Mouse (Mus musculus) ovary, postnatal 10 days (tissue): Measurements from ENCODE around the gene Olfr986.
A peak's percentile ranks its signal among the peaks of the same experiment; 100 is the strongest.
"Not testable (repeated sequence)": the region's sequence is repeated elsewhere in the genome, so short reads cannot be mapped to it uniquely, and the experiment has no call there.

Source experiments
- DNase-seq: peaks from one replicate; pipeline ENCODE4 v3.0.0; 2022; ENCODE audit warnings: low spot score

Olfr986 gene

GRCm38 (mm10) chr9:40180620-40181019 is at the start of gene Olfr986:
TSS of gene Olfr986 (plus strand) at chr9:40180920.
- no peak for DNase-seq

GRCm38 (mm10) chr9:40136987-40137688 is 43.6 kb upstream of the Olfr986 start:
- DNase-seq: no peak

DNA sequence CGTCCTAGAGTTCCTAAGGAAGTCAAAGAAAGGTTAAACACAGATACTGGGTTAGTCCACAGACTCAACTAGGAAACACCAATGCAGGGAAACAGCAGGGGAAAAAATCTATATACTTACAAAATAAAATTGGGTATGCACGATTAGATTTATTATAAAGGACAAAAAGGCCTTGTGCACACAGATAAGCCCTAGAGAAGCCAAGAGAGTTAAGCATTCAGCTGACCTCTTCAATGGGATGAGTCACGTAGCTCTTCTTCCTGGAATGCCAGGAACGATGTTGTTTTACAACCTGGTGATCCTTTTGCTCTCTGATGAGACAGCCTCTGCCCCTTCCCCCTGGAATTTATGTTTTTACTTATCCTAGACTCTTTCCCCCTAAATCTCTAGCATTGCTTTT is 41.2 kb upstream of the Olfr986 start:
- no peak for DNase-seq

DNA sequence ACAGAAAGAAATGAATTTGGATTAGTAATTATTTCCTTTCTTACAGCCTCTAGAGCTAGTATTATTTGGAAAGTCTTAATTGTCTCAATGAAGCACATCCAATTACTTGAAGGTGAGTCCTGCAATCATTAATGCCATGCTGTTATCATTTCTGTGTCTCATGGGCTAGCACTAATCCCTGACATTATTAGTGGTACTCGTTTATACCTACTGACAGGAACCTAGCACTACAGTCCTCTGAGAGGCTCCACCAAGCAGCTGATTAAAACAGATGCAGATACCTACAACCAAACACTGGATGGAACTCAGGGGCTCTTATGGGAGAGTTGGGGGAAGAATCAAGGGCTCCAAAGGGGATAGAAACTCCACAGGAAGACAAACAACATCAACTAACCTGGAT is 39.2 kb upstream of the Olfr986 start:
- no peak for DNase-seq

DNA sequence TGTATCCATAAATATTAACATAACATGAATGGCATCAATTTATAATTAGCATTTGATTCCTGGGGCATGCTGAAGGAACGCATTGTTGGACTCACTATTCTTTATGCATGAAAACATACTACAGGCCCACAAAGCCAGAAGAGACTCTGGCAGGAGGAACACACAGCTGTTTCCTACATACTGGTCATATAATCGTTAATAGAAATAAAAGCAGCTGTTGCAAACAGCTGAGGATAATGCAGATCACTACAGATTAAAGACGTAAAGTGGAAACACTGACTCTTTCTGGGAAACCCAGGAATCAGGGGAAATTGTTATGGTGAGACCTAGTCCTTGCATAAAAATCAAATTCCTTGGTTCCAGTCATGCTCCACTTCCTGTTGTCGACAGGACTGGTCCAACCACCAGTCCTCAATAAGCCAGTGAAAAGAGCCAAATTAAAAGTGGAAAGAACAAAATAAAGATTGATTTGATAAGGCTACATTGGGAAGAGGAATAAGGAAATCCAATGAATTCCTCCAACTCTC is 25.5 kb upstream of the Olfr986 start:
- DNase-seq: no peak

DNA sequence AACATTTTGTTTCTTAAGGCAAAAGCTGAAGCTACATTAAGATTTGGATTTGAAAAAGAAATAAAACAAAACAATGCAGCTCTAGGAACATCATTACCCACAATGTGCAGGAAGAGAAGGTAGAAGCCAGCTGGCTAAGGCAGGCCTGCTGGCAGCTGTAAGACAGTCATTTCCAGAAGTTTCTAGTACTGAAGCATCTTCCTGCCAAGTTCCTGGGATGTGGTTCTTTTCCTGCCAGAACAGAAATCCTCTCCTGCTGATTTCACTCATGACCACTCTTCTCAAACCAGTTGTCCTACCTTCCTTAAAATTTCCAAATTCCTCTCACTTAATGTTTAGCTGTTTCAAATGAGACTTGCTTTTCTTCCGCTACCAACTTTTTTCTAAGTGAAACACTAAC is 14.3 kb upstream of the Olfr986 start:
- no peak for DNase-seq

DNA sequence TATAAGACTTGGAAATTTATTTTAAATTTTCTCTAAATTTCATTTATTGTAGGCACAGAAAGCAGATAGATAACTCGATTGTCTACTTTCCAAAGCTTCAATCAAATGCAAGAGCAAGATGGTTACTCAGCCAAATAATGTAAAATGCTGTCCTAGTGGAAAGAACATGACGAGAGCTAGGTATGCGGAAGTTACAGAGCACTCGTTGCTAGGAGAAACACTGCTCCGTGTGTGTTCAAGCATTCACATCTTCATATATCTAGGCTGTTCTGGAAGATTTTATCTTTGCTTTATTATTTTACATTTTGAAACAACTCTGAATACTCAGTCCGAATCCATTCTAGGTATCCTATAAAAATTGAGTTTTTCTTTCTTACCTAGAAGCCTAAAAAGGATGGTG is 3.7 kb upstream of the Olfr986 start:
- DNase-seq: no peak

DNA sequence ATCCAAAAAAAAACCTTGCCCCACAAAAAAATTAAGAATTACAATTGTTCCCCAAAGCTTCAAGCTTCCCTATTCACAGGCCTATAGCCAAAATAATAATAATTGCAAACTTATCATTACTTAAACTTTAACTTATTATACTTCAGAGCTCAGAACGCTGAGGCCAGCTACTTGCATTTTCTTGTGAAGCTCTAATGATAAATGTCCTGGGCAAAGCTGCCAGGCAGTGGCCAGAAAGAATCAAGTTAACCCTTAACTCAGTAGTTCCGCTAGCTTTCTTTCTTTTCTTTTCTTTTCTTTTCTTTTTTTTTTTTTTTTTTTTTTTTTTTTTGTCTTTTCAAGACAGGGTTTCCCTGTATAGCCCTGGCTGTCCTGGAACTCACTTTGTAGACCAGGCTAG is 4.4 kb downstream of the Olfr986 start:
- DNase-seq: not testable (repeated sequence)

DNA sequence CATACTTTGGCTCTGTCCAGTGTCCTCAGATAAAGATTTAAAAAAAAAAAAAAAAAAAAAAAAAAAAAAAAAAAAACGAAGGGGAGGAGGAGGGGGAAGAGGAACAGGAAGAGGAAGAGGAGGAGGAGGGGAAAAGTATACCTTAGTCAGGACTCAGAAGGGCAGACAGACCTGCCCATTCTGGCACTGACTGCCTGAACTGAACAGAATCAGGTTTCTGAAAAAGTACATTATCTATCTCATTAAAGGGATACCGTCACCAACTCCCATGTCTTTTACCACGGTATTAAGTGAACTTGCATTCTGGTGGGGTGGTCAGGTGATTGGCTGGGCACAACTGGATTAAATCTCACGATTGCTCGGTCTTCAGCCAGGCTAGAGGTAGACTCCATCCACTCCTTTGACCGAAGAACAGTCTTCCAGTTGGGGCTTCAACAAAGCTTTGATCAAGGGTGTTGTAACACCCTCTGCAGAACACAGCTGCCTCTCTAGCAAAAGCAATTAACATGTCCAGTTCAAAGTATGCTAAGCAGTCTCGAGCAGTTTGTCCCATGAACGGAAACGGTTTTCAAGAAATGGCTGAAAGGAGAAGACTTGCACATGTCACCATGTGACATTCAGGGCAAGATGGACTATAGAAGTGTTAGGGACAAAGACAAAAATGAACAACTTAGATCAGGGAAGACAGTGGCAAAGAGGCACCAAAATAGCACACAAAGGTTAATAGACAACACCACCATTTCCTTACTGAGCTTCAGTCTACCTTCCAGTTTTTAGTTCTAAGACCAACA is 10.6 kb downstream of the Olfr986 start:
- DNase-seq: no peak

DNA sequence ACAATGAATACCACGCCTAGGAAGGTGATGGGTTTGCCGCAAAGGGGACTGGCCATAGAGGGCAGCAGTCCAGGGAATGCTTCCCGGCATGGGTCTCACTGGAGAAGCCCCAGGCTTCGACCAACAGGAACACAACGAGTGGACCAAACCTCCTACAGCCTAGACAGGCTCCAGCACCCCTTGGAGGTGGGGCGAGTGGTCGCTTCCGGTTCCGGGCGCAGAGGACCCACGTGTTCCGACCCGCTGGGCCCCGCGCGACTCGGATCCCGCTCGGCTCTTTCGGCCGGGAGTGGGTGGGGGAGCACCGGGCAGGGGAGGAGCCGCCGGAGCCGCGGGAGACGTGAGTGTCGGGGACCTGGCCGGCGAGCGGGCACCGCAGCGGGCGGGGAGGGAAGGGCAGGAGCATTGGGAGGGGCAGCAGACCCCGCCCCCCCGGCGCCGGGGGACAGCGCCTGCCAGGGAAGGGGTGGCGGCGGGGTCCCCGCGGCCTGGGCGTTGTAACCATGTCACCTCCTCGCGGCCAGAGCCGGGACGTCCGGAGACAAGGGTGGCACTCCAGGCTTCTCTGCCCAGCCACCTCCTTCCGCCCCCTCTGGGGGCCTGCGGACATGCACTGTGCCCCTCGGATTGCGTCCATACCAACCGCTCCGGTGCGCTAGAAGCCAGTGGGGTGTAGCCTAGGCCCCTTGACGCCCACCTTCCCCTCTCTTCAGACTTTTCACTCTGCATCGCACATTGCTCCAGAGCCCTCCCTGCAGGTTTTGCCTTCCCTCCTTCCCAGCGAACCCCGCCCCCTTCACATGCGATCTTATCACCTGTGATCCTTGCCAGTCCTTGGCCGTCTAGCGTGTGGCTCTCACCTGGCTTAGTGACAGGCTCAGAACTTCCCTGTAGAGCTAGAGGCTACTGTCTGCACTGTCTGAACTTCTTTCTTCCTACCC is 11.6 kb downstream of the Olfr986 start, which contains the start of gene Zfp202:
Gene Zfp202, plus strand, starts transcription at position 219 of the 941 bp plus-strand sequence.
- DNase-seq: peak; percentile 83

GRCm38 (mm10) chr9:40195981-40196380 is 15.3 kb downstream of the Olfr986 start:
- no peak for DNase-seq

GRCm38 (mm10) chr9:40206546-40206950 is 25.8 kb downstream of the Olfr986 start:
- DNase-seq: no peak

- DNase-seq: no peak
Observed at GRCm38 (mm10) chr9:40210744-40211143, 30.0 kb downstream of the Olfr986 start.

DNA sequence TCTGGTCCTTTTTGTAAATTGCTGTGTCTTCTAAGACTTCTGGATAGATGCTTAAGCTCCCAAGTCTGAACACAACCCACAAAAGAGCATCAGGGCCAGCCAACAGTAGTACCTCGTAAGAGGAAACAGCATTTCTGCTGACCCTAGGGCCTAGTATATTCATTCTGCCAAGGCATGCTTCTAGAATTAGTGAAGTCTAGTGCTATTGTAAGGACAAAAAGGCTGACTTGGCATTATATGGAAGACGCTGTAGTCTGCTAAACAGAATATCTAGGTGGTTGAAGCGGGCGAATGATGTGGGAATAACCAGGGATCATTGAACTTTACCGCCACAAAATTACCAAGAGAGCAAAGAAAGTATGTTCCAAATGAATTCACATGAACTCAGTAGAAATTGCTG is 33.3 kb downstream of the Olfr986 start:
- no peak for DNase-seq

GRCm38 (mm10) chr9:40216651-40217050 is 35.9 kb downstream of the Olfr986 start:
- DNase-seq: no peak

GRCm38 (mm10) chr9:40224289-40224688 is 43.6 kb downstream of the Olfr986 start:
- no peak for DNase-seq

DNA sequence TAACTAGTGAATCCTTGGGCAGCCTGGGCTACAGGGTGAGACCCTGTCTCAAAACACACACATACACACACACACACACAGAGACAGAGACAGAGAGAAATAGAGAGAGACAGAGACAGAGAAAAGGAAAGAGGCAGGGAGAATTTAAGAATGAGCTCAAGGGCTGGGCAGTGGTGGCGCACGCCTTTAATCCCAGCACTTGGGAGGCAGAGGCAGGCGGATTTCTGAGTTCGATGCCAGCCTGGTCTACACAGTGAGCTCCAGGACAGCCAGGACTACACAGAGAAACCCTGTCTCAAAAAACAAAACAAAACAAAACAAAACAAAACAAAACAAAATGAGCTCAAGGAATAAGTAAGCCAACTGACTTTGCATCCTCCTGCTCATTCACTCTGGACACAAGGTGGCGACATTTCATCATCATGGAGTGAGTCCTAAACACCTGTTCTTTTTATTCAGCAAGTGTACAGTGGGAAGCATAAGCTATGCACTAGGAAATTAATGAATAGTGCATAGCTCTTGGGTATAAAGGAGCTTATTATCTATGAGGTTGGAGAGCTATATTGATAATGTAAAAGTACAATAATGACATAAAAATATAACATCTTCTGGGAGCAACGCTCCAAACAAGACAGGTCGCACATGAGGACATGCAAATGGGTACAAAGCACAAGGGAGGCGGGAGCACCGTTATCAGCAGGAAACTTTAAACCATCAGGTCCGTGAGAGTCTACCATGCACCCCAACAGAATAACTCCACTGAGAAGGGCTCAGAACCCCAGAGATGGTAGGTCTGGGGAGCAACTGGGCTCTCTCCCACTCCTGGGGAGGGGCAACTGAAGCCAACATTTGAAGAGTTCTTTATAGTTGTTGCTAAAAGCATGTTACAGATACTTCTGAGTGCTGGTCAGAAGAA is 47.4 kb downstream of the Olfr986 start:
- no peak for DNase-seq

DNA sequence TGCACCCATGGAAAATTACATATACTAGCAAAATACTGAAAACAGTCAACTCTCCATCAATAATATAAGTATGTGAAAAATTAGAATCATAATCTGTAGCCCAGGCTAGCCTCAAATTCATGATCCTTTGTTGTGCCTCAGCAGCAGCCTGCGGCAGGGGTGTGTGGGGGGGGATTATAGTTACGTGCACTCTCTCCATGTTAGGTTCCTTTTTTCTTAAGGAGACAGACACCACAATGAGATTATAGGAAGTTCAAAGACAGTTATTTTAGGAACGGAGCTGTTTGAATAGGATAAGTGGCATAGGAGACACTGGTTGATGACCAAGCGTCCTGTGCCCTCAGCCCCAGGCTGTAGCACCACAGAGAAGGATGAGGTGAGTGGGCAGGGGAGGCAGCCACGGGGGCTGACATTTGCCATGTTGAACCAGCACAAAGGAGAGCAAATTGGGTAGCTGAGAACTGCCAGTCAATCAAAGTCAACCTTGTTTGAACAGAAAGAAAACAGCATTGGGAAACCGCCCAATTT is 48.1 kb downstream of the Olfr986 start:
- DNase-seq: no peak

- no peak for DNase-seq
Observed at GRCm38 (mm10) chr9:40229479-40229878, 48.8 kb downstream of the Olfr986 start.

DNA sequence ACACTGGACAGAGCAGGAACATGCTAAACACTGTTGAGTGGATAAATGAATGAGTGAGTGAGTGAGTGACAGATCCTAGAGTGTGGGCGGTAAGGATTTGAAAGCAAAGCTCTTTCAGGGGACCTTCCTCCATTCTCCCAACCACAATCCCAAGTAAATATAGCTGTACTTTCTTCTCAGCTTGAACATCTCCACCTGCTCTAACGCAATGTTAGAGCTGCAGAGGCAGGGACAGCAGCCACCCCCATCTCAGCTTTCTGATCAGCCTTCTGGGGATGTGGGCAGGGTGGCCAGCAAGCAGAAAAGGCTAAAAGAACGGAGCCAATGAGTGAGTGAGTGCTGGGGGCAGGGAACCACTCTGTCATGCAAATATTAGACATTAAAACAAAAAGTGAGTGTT is 50.3 kb downstream of the Olfr986 start:
- no peak for DNase-seq
